Mouse (Mus musculus): ENCODE results near the gene C1qb. TPM values are rescaled to one million over a fixed set of nuclear protein-coding genes. Genes with fewer than 3 reads are reported as not detected.
A peak's percentile ranks its signal among the peaks of the same experiment; 100 is the strongest.

Gene C1qb
- polyA plus RNA-seq, 1 experiment from 2014 or later: 69.0 TPM

GRCm38 (mm10) chr4:136832559-136833232, 53.3 kb downstream of the C1qb start:
- no peaks in the 10 kb centered on the region for H3K9me3 ChIP-seq (replicated peaks; ENCODE audit: low read length)
- no peak overlapping the region for H3K9ac ChIP-seq (ENCODE audit: low read depth, low read length)
- DNase-seq (ENCODE audit: low spot score) (no peak), ATAC-seq (replicated peaks; ENCODE audit: low FRiP score, low read depth) (no peak)
- H3K4me2 ChIP-seq (ENCODE audit: low read length): no peak overlapping the region
- H3K4me1 ChIP-seq (replicated peaks; ENCODE audit: insufficient read depth, low read length): peaks cover 30% of the 10 kb centered on the region
- H3K27ac ChIP-seq: no peak overlapping the region
- TF ChIP-seq CTCF (IDR thresholded peaks at IDR 0.05; ENCODE audit: low read depth): 0 out of 2 replicates have a peak, but pooled peaks have one; percentile 7
- H3K4me3 ChIP-seq (replicated peaks; ENCODE audit: low read depth, low read length): no peak overlapping the region
- 68% methylated on average over 16 of the region's 16 CpGs for WGBS
- H3K27me3 ChIP-seq (ENCODE audit: insufficient read depth, low read length): no peaks in the 10 kb centered on the region
- H3K36me3 ChIP-seq (ENCODE audit: insufficient read depth, low read length): no peaks in the 10 kb centered on the region

- H3K9ac ChIP-seq (ENCODE audit: low read depth, low read length): 0 out of 2 replicates have a peak overlapping the region, but pooled peaks have one; percentile 4
- DNase-seq (ENCODE audit: low spot score) (no peak), ATAC-seq (replicated peaks; ENCODE audit: low FRiP score, low read depth) (no peak)
- H3K4me2 ChIP-seq (ENCODE audit: low read length): no peak overlapping the region
- H3K27ac ChIP-seq: no peak overlapping the region
- peaks cover 25% of the 10 kb centered on the region for H3K4me1 ChIP-seq (replicated peaks; ENCODE audit: insufficient read depth, low read length)
- H3K36me3 ChIP-seq (ENCODE audit: insufficient read depth, low read length): no peaks in the 10 kb centered on the region
- H3K4me3 ChIP-seq (replicated peaks; ENCODE audit: low read depth, low read length): no peak overlapping the region
- 57% methylated on average over 9 of the region's 9 CpGs for WGBS
- H3K27me3 ChIP-seq (ENCODE audit: insufficient read depth, low read length): no peaks in the 10 kb centered on the region
- H3K9me3 ChIP-seq (replicated peaks; ENCODE audit: low read length): no peaks in the 10 kb centered on the region
- no peak for TF ChIP-seq CTCF (IDR thresholded peaks at IDR 0.05; ENCODE audit: low read depth)
Measured at GRCm38 (mm10) chr4:136830272-136830823, 55.6 kb downstream of the C1qb start.

Other genes with a start within 250 kb of the C1qb start
- 4.5 and 4.6 TPM in 2 replicates for gene Ephb2, start 50.2 kb downstream of the C1qb start, polyA plus RNA-seq (2015; fragmentation: Nextera tagmentation; extraction: Ambion mirVana)
- gene C1qc, start 6.9 kb upstream of the C1qb start, polyA plus RNA-seq (2015; fragmentation: Nextera tagmentation; extraction: Ambion mirVana): 27.2 and 34.6 TPM in 2 replicates
- 30.2 and 35.8 TPM in 2 replicates for gene C1qa, start 12.6 kb upstream of the C1qb start, polyA plus RNA-seq (2015; fragmentation: Nextera tagmentation; extraction: Ambion mirVana)
- gene Epha8, start 70.6 kb upstream of the C1qb start, polyA plus RNA-seq (2015; fragmentation: Nextera tagmentation; extraction: Ambion mirVana): 0.24 and 0.63 TPM in 2 replicates
- 1.8 and 2.0 TPM in 2 replicates for gene Zbtb40, start 162.6 kb upstream of the C1qb start, polyA plus RNA-seq (2015; fragmentation: Nextera tagmentation; extraction: Ambion mirVana)